Mouse (Mus musculus) myocyte (in vitro differentiated cells): ENCODE results near the gene Rassf3.

ENCODE experiments used
- CEBPB ChIP-seq: IDR thresholded peaks from 2 replicates; pipeline ENCODE4 v1.6.1; 2011; ENCODE audit warnings: mild to moderate bottlenecking, moderate library complexity; ENCODE audit not compliant: poor library complexity, insufficient read depth, severe bottlenecking
- E2F4 ChIP-seq: IDR thresholded peaks from one replicate; pipeline ENCODE4 v1.6.1; 2011; ENCODE audit warnings: mild to moderate bottlenecking, control low read depth, moderate library complexity; ENCODE audit not compliant: insufficient read depth
- MAX ChIP-seq: IDR thresholded peaks from one replicate; pipeline ENCODE4 v1.6.1; 2011; ENCODE audit warnings: low read depth, mild to moderate bottlenecking, control low read depth
- POLR2A ChIP-seq: IDR thresholded peaks from one replicate; pipeline ENCODE4 v1.6.1; 2011; ENCODE audit warnings: low read depth, mild to moderate bottlenecking, control low read depth, moderate library complexity; ENCODE audit not compliant: insufficient read length
- TCF12 ChIP-seq: IDR thresholded peaks from one replicate; pipeline ENCODE4 v1.6.1; 2011; ENCODE audit warnings: mild to moderate bottlenecking, control low read depth; ENCODE audit not compliant: poor library complexity, insufficient read depth, severe bottlenecking
- TCF3 ChIP-seq: IDR thresholded peaks from one replicate; pipeline ENCODE4 v1.6.1; 2011; ENCODE audit warnings: low read depth, control low read depth; ENCODE audit not compliant: insufficient read length

DNA sequence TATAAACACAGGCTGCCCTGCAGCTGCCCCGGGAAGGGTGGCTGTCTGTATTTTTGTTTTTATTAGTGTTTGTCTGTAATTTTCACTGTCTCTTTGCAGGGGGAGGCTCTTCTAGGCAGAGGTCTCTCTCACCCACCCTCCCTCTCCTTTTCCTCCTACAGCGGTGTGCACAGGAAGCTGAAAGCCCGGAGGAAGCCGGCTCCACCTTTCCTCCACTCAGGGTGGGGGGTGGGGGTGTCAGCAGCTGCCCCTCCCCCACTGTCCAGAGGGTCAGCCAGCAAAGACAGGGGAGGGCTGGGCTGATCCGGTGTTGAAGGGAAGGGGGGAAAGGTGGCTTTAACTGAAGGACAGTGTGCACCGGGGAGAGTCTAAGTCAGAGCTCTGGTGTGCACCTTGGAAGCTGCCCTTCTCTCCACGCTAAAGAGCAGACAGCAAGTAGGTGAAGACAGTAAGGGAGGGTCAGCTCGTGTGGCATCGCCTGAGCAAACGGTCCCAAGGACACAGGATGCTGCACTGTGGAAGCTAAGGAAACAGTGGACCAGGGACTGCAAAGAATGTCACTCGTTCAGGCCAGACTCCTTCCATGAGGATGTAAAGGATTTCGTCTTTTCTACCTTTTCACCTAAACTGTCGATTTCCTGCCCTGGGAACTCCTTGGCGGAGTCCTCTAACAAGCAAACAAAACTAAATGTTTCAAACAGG is 46.0 kb downstream of the Rassf3 start:
- TF ChIP-seq POLR2A (no peak), CEBPB (no peak), TCF12 (no peak), TCF3 (no peak), MAX (no peak), E2F4 (no peak)
